In the genomic region with DNA sequence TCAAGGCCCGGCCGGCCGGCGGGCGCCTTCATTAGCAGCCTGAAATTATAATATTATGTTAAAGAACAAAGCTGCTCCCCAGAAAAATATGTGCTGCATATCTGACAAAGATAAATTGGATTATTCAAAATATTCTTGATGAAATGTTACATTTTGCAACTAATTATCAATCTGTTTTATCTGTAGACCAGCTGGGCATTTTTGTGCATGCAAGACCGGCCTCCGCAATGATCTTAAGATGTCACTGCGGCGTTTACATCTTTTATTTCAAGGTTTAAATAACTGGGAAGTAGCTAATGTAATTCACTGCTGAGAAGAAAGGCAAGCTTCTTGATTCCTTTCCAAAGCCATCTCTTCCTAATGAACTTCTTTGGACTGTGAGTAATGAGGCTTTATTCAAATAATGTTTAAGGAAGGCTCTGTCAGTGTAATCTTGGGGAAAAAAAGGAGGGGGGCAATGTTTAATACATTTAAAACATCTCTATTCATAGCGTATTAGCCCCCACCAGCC, we compare ENCODE assay signal across 9 mouse cellular contexts.
DNase-seq lines count a peak whose midpoint lies in the region; ATAC-seq lines count a peak whose summit lies in the region.
"Had no signal": no experiment of that assay in that cellular context is flagged by ENCODE, and none has a peak within 500 bp of the region (broad histone marks: within the 10 kb centered on the region; RNA-seq: fewer than 3 reads in every experiment).

No protein-coding gene starts in this region.

- 25% methylated on average over 10 of the region's 10 CpGs for WGBS in heart, embryonic 14.5 days
- 24% methylated on average over 10 of the region's 10 CpGs for WGBS in hindbrain, embryonic 10.5 days
- WGBS in midbrain, embryonic 10.5 days = 17% methylated on average over 10 of the region's 10 CpGs

- no peaks in the 10 kb centered on the region; a peak in 1 of 4 replicates for H3K4me1 ChIP-seq in heart, embryonic 14.5 days (ENCODE audit: control insufficient read depth in 2 of 2, insufficient read depth in 2 of 2, low read length in 2 of 2)
- H3K4me1 ChIP-seq in hindbrain, embryonic 10.5 days (replicated peaks) = peaks cover 36% of the 10 kb centered on the region
- H3K4me1 ChIP-seq in midbrain, embryonic 10.5 days = peaks cover 33% of the 10 kb centered on the region

- H3K27ac ChIP-seq in heart, embryonic 14.5 days (replicated peaks in 1 of 2; ENCODE audit: control insufficient read depth in 1 of 2, insufficient read depth in 1 of 2, low read depth in 2 of 2, low read length in 2 of 2) = no peak overlapping the region
- H3K27ac ChIP-seq in hindbrain, embryonic 10.5 days = peak overlapping the region; percentile 51
- H3K27ac ChIP-seq in midbrain, embryonic 10.5 days (replicated peaks) = no peak overlapping the region; the same call in 1 of the 2 replicates

- H3K4me3 ChIP-seq in heart, embryonic 14.5 days (ENCODE audit: control insufficient read depth in 1 of 2, insufficient read depth in 1 of 2, low read depth in 1 of 2, low read length in 2 of 2) = peak overlapping the region in 1 of 2 experiments; percentile 27; a peak in 2 of 4 replicates
- H3K4me3 ChIP-seq in hindbrain, embryonic 10.5 days = peak overlapping the region; percentile 43
- peak overlapping the region; percentile 42 for H3K4me3 ChIP-seq in midbrain, embryonic 10.5 days

- no peak for ATAC-seq in heart, embryonic 14.5 days (ENCODE audit: insufficient number of reproducible peaks, insufficient read depth, low FRiP score, low read depth)

- no peaks in the 10 kb centered on the region for H3K36me3 ChIP-seq in heart, embryonic 14.5 days (ENCODE audit: control insufficient read depth, insufficient read depth, low read length)
- no peaks in the 10 kb centered on the region for H3K36me3 ChIP-seq in hindbrain, embryonic 10.5 days
- no peaks in the 10 kb centered on the region for H3K36me3 ChIP-seq in midbrain, embryonic 10.5 days

- DNase-seq in heart, postnatal 25 days (ENCODE audit: low spot score) = no peak
- DNase-seq in brain, adult 2 months (ENCODE audit: low read depth, low spot score) = peak; percentile 8
- no peak for DNase-seq in hindbrain, embryonic 10.5 days (ENCODE audit: low spot score)
- no peak for DNase-seq in midbrain, embryonic 10.5 days (ENCODE audit: low spot score)
- no peak for DNase-seq in frontal cortex, postnatal 10 days (ENCODE audit: low spot score in 2 of 2)
- no peak for DNase-seq in adrenal gland, adult 2 months
- DNase-seq in adipocyte (ENCODE audit: low spot score) = no peak
- DNase-seq: lung, adult 18-20 months had no signal

- H3K9me3 ChIP-seq in heart, embryonic 14.5 days (ENCODE audit: control insufficient read depth, low read length) = no peaks in the 10 kb centered on the region
- H3K9me3 ChIP-seq in hindbrain, embryonic 10.5 days = no peaks in the 10 kb centered on the region
- H3K9me3 ChIP-seq in midbrain, embryonic 10.5 days (replicated peaks) = no peaks in the 10 kb centered on the region

- peak overlapping the region; percentile 63 for H3K4me2 ChIP-seq in heart, embryonic 14.5 days (ENCODE audit: low read length)

- H3K27me3 ChIP-seq in heart, embryonic 14.5 days (ENCODE audit: control insufficient read depth, insufficient read depth, low read length) = peaks cover 34% of the 10 kb centered on the region
- peaks cover 57% of the 10 kb centered on the region for H3K27me3 ChIP-seq in hindbrain, embryonic 10.5 days (ENCODE audit: insufficient read depth, poor library complexity, severe bottlenecking)
- H3K27me3 ChIP-seq in midbrain, embryonic 10.5 days (ENCODE audit: low read depth, poor library complexity, severe bottlenecking) = peaks cover 72% of the 10 kb centered on the region

- intact Hi-C loops in heart, postnatal 25 days (cut with DNase I) = no loop called here

- H3K9ac ChIP-seq in heart, embryonic 14.5 days (ENCODE audit: low read length) = peak overlapping the region; percentile 21; the same call in 1 of the 2 replicates
